Mouse (Mus musculus): ENCODE results near the gene Atp6v0c. TPM values are rescaled to one million over a fixed set of nuclear protein-coding genes. Genes with fewer than 3 reads are reported as not detected.
A peak's percentile ranks its signal among the peaks of the same experiment; 100 is the strongest.

Gene Atp6v0c
- polyA plus RNA-seq, 1 experiment from 2014 or later: 522 TPM

GRCm38 (mm10) chr17:24190934-24191333 is 21.4 kb upstream of the Atp6v0c start:
- WGBS: 89% methylated on average over 2 of the region's 2 CpGs
- ATAC-seq (replicated peaks; ENCODE audit: extremely low read depth, insufficient read depth, low FRiP score): no peak
- Histone ChIP-seq H3K27ac (ENCODE audit: low read length) (no peak overlapping the region), H3K4me2 (ENCODE audit: low read depth, low read length) (no peak overlapping the region), H3K9me3 (replicated peaks; ENCODE audit: control insufficient read depth, low read length) (no peaks in the 10 kb centered on the region), H3K4me1 (ENCODE audit: control insufficient read depth, insufficient read depth, low read length) (peaks cover 16% of the 10 kb centered on the region), H3K9ac (ENCODE audit: low read length) (no peak overlapping the region), H3K36me3 (ENCODE audit: control insufficient read depth, insufficient read depth) (0 out of 2 replicates have a peak, but pooled peaks cover 2% of the 10 kb centered on the region), H3K4me3 (ENCODE audit: low read length) (no peak overlapping the region), H3K27me3 (ENCODE audit: control insufficient read depth, insufficient read depth, low read length) (no peaks in the 10 kb centered on the region)

- Histone ChIP-seq H3K4me1 (ENCODE audit: control insufficient read depth, insufficient read depth, low read length) (peaks cover 5% of the 10 kb centered on the region), H3K27me3 (ENCODE audit: control insufficient read depth, insufficient read depth, low read length) (no peaks in the 10 kb centered on the region), H3K4me2 (ENCODE audit: low read depth, low read length) (no peak overlapping the region), H3K4me3 (ENCODE audit: low read length) (no peak overlapping the region), H3K9me3 (replicated peaks; ENCODE audit: control insufficient read depth, low read length) (no peaks in the 10 kb centered on the region), H3K36me3 (ENCODE audit: control insufficient read depth, insufficient read depth) (no peaks in the 10 kb centered on the region), H3K9ac (ENCODE audit: low read length) (no peak overlapping the region), H3K27ac (ENCODE audit: low read length) (no peak overlapping the region)
- ATAC-seq (replicated peaks; ENCODE audit: extremely low read depth, insufficient read depth, low FRiP score): no peak
- 73% methylated on average over 3 of the region's 3 CpGs for WGBS
Measured at GRCm38 (mm10) chr17:24174259-24174658, 4.8 kb upstream of the Atp6v0c start.

GRCm38 (mm10) chr17:24173423-24173822 is 3.9 kb upstream of the Atp6v0c start:
- H3K36me3 ChIP-seq (ENCODE audit: control insufficient read depth, insufficient read depth): no peaks in the 10 kb centered on the region
- H3K27ac ChIP-seq (ENCODE audit: low read length): no peak overlapping the region
- H3K9me3 ChIP-seq (replicated peaks; ENCODE audit: control insufficient read depth, low read length): no peaks in the 10 kb centered on the region
- peaks cover 6% of the 10 kb centered on the region for H3K4me1 ChIP-seq (ENCODE audit: control insufficient read depth, insufficient read depth, low read length)
- 6% methylated on average over 3 of the region's 3 CpGs for WGBS
- no peaks in the 10 kb centered on the region for H3K27me3 ChIP-seq (ENCODE audit: control insufficient read depth, insufficient read depth, low read length)
- no peak overlapping the region for H3K9ac ChIP-seq (ENCODE audit: low read length)
- no peak overlapping the region for H3K4me3 ChIP-seq (ENCODE audit: low read length)
- ATAC-seq (replicated peaks; ENCODE audit: extremely low read depth, insufficient read depth, low FRiP score): no peak
- no peak overlapping the region for H3K4me2 ChIP-seq (ENCODE audit: low read depth, low read length)

DNA sequence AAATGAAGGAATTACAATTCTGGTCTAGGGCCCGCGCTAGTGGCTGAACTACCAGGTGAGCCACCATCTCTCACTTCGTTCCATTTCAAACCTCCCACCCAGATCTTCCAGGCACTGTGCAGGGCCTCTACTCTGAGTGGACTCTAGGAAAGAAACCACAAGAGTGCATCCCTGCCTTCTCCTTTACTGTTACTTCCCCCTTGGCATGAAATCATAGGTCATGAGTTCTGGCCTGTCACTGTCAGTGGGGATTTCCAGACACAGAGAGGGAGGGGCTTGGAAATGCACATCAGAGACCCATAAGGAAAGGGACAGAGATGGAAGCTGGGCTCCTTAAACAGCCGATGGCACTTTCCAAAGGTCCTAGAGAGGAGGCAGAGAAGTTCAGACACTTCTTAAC is 2.2 kb upstream of the Atp6v0c start:
- 82% methylated on average over 4 of the region's 4 CpGs for WGBS
- H3K9ac ChIP-seq (ENCODE audit: low read length): no peak overlapping the region
- H3K27ac ChIP-seq (ENCODE audit: low read length): no peak overlapping the region
- peaks cover 19% of the 10 kb centered on the region for H3K4me1 ChIP-seq (ENCODE audit: control insufficient read depth, insufficient read depth, low read length)
- no peak overlapping the region for H3K4me3 ChIP-seq (ENCODE audit: low read length)
- no peak for ATAC-seq (replicated peaks; ENCODE audit: extremely low read depth, insufficient read depth, low FRiP score)
- no peaks in the 10 kb centered on the region for H3K27me3 ChIP-seq (ENCODE audit: control insufficient read depth, insufficient read depth, low read length)
- no peaks in the 10 kb centered on the region for H3K9me3 ChIP-seq (replicated peaks; ENCODE audit: control insufficient read depth, low read length)
- H3K4me2 ChIP-seq (ENCODE audit: low read depth, low read length): no peak overlapping the region
- peaks cover 10% of the 10 kb centered on the region for H3K36me3 ChIP-seq (ENCODE audit: control insufficient read depth, insufficient read depth)

DNA sequence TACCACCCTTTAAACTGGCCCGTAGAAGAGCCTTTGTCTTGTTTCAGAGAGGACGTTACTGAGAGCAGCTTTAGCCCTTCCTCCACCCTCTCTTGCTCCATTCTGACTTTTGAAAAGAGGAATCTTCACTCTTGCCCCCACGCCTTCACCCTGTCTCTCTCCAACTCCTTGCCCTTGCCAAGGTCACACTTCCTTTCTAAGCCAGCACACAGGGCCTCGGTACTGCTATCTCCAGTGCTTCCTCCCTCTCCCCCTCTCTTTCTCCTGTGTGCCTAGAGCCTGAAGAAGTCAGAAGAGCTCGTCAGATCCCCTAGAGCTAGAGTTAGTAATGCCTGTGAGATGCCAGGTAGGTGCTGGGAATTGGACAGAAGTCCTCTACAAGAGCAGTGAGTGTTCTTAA is 1.2 kb upstream of the Atp6v0c start:
- ATAC-seq (replicated peaks; ENCODE audit: extremely low read depth, insufficient read depth, low FRiP score): no peak
- H3K9me3 ChIP-seq (replicated peaks; ENCODE audit: control insufficient read depth, low read length): no peaks in the 10 kb centered on the region
- no peak overlapping the region for H3K4me2 ChIP-seq (ENCODE audit: low read depth, low read length)
- no peaks in the 10 kb centered on the region for H3K27me3 ChIP-seq (ENCODE audit: control insufficient read depth, insufficient read depth, low read length)
- WGBS: 59% methylated on average over 5 of the region's 5 CpGs
- H3K27ac ChIP-seq (ENCODE audit: low read length): peak overlapping the region; percentile 40
- H3K36me3 ChIP-seq (ENCODE audit: control insufficient read depth, insufficient read depth): peaks cover 13% of the 10 kb centered on the region
- H3K4me1 ChIP-seq (ENCODE audit: control insufficient read depth, insufficient read depth, low read length): peaks cover 19% of the 10 kb centered on the region
- no peak overlapping the region for H3K4me3 ChIP-seq (ENCODE audit: low read length)
- no peak overlapping the region for H3K9ac ChIP-seq (ENCODE audit: low read length)

DNA sequence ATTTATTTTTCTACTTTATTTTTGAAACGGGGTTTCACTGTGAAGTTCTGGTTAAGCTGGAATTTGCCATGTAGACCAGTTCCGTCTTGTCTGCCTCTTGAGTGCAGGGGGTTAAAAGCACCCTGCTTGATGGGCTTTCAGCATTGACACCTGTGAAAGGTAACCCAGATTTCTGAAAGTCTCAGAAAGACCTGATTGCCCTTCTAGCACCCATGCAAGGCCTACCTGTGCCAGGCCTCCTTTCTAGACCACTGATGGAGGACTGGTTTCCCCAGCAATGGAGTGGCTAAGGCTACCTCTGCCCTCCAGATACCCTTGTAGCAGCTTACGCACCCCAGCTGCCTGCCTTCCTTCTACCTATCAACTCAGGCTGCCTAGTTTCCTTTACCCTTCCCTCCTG is 623 bp upstream of the Atp6v0c start:
- Histone ChIP-seq H3K36me3 (ENCODE audit: control insufficient read depth, insufficient read depth) (peaks cover 15% of the 10 kb centered on the region), H3K4me2 (ENCODE audit: low read depth, low read length) (peak overlapping the region; percentile 84), H3K27me3 (ENCODE audit: control insufficient read depth, insufficient read depth, low read length) (no peaks in the 10 kb centered on the region), H3K4me1 (ENCODE audit: control insufficient read depth, insufficient read depth, low read length) (peaks cover 19% of the 10 kb centered on the region), H3K27ac (ENCODE audit: low read length) (peak overlapping the region; percentile 95), H3K9me3 (replicated peaks; ENCODE audit: control insufficient read depth, low read length) (no peaks in the 10 kb centered on the region), H3K9ac (ENCODE audit: low read length) (peak overlapping the region; percentile 91), H3K4me3 (ENCODE audit: low read length) (peak overlapping the region; percentile 90)
- 58% methylated on average over 3 of the region's 3 CpGs for WGBS
- no peak for ATAC-seq (replicated peaks; ENCODE audit: extremely low read depth, insufficient read depth, low FRiP score)

DNA sequence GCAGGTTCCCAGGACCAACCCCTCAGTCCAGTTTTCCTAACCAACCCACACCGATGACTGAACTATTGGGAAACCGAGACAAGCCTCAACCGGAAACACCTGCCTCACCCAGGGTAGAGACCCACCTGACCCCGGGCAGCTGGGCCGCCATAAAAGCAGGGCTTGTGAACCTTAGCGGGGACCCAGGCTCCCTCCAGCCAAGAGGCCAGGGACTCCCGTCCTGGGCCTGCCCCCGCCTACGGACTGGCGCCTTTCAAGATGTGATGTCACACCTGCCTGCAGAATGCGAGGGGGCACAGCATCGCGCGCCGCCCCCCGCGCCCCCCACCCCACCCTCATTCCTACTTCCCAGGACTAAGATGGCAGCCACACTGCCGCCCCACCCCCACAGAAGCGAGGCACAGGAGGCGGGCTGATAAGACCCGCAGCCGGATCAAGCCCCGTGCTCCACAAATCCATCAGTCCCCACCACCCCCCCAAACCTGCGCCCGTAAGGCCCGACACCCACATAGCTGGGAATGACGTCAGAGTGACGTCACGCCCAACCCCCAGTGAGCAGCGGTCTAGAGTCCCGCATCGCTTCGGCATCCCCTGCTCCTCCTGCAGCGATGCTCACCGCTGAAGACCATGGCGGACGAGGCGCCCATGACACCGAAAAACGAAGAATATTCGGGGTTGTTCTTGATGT is 768 bp downstream of the Atp6v0c start:
- H3K4me3 ChIP-seq (ENCODE audit: low read length): peak overlapping the region; percentile 90
- peaks cover 19% of the 10 kb centered on the region for H3K4me1 ChIP-seq (ENCODE audit: control insufficient read depth, insufficient read depth, low read length)
- H3K9ac ChIP-seq (ENCODE audit: low read length): peak overlapping the region; percentile 91
- peak overlapping the region; percentile 95 for H3K27ac ChIP-seq (ENCODE audit: low read length)
- WGBS: under 1% methylated on average over 40 of the region's 41 CpGs
- peak overlapping the region; percentile 84 for H3K4me2 ChIP-seq (ENCODE audit: low read depth, low read length)
- H3K9me3 ChIP-seq (replicated peaks; ENCODE audit: control insufficient read depth, low read length): no peaks in the 10 kb centered on the region
- no peaks in the 10 kb centered on the region for H3K27me3 ChIP-seq (ENCODE audit: control insufficient read depth, insufficient read depth, low read length)
- ATAC-seq (replicated peaks; ENCODE audit: extremely low read depth, insufficient read depth, low FRiP score): peak; percentile 35
- peaks cover 16% of the 10 kb centered on the region for H3K36me3 ChIP-seq (ENCODE audit: control insufficient read depth, insufficient read depth)

GRCm38 (mm10) chr17:24167891-24168505 is 1.5 kb downstream of the Atp6v0c start:
- Histone ChIP-seq H3K9me3 (replicated peaks; ENCODE audit: control insufficient read depth, low read length) (no peaks in the 10 kb centered on the region), H3K4me3 (ENCODE audit: low read length) (peak overlapping the region; percentile 90), H3K9ac (ENCODE audit: low read length) (peak overlapping the region; percentile 91), H3K4me2 (ENCODE audit: low read depth, low read length) (peak overlapping the region; percentile 84), H3K27me3 (ENCODE audit: control insufficient read depth, insufficient read depth, low read length) (no peaks in the 10 kb centered on the region), H3K4me1 (ENCODE audit: control insufficient read depth, insufficient read depth, low read length) (peaks cover 20% of the 10 kb centered on the region), H3K36me3 (ENCODE audit: control insufficient read depth, insufficient read depth) (peaks cover 16% of the 10 kb centered on the region), H3K27ac (ENCODE audit: low read length) (peak overlapping the region; percentile 95; the same call in 1 of the 2 replicates)
- ATAC-seq (replicated peaks; ENCODE audit: extremely low read depth, insufficient read depth, low FRiP score): no peak
- WGBS: 47% methylated on average over 7 of the region's 7 CpGs

DNA sequence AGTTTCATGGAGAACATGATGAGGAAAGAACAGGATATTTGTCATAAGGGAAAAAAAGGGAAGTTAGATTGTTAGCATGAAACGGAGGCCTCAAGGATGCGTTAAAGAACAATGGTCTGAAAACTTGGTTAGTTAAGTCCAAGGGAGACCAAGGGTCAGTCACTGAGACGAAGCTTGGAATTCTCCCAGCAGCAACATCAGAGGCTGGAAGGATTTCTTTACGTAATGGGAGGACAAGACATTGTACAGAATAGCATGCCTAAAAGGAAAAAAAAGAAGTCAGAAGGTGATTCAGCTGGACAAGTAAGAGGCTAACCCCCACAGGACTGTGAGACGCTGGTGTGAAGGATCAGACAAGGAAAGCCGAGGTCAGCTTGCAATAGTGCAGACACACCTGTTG is 2.4 kb downstream of the Atp6v0c start:
- peak overlapping the region; percentile 84; the same call in 1 of the 2 replicates for H3K4me2 ChIP-seq (ENCODE audit: low read depth, low read length)
- ATAC-seq (replicated peaks; ENCODE audit: extremely low read depth, insufficient read depth, low FRiP score): no peak
- H3K9ac ChIP-seq (ENCODE audit: low read length): no peak overlapping the region
- no peak overlapping the region; the same call in 1 of the 2 replicates for H3K27ac ChIP-seq (ENCODE audit: low read length)
- no peaks in the 10 kb centered on the region for H3K27me3 ChIP-seq (ENCODE audit: control insufficient read depth, insufficient read depth, low read length)
- no peaks in the 10 kb centered on the region for H3K9me3 ChIP-seq (replicated peaks; ENCODE audit: control insufficient read depth, low read length)
- H3K4me1 ChIP-seq (ENCODE audit: control insufficient read depth, insufficient read depth, low read length): peaks cover 27% of the 10 kb centered on the region
- H3K4me3 ChIP-seq (ENCODE audit: low read length): no peak overlapping the region
- 80% methylated on average over 6 of the region's 6 CpGs for WGBS
- H3K36me3 ChIP-seq (ENCODE audit: control insufficient read depth, insufficient read depth): peaks cover 16% of the 10 kb centered on the region

All from heart, embryonic 16.5 days (tissue).